Mouse (Mus musculus) G1E (cell line): ENCODE measurements around the gene Ms4a6c.

Experiments used
- CTCF ChIP-seq: IDR thresholded peaks from 2 replicates; pipeline ENCODE4 v1.5.1; 2012; ENCODE audit warnings: low read depth, low read length, inconsistent platforms, mixed read lengths
- POLR2AphosphoS5 ChIP-seq: IDR thresholded peaks from 2 replicates; pipeline ENCODE4 v1.6.1; 2012; ENCODE audit warnings: low read depth, low read length, inconsistent platforms; ENCODE audit not compliant: insufficient replicate concordance
- TAL1 ChIP-seq: conservative IDR thresholded peaks from 2 replicates; pipeline ENCODE4 v1.6.1; 2012; ENCODE audit warnings: low read depth, low read length, inconsistent platforms, mixed read lengths

DNA sequence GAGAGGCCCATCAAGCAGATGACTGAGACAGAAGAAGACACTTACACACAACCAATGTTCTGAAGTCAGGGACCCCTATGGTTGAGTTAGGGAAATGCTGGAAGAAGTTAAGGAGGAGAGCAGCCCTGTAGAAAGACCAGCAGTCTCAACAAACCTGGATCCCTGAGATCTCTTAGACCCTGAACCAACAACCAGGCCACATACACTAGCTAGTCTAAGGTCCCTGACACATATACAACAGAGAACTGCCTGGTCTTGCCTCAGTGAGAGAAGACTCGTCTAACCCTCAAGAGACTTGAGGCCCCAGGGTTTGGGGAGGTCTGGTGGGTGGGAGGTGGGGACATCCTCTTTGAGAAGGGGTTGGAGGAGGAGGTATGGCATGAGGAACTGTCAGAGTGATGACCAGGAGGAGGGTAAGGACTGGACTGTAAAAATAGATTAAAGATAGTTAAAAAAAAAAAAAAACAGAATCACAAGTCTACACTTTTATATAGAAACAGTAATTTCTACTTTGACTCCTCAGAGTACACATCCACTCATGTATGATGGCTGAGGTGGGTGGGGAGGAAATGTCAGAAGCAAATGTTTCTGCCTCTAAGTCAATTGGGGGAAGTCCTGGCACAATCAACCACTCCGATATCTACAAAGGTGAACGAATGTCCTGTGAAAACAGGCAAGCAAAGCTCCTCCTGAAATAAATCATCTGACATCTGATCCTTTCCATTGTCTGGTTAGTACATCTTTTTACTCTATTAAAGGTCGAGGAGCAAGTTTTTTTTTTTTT is 22.4 kb downstream of the Ms4a6c start:
- TF ChIP-seq CTCF, result no peak
- TF ChIP-seq POLR2AphosphoS5, result no peak
- TF ChIP-seq TAL1, result no peak
